Mouse (Mus musculus) heart, adult 11 months (tissue): ENCODE data around the gene D8Ertd738e.

ENCODE experiments used
- DNase-seq: peaks from one replicate; pipeline ENCODE4 v3.0.0; 2022

Gene D8Ertd738e

GRCm38 (mm10) chr8:84202466-84202865 is 47.1 kb downstream of the D8Ertd738e start:
- peak; percentile 98 for DNase-seq

GRCm38 (mm10) chr8:84201545-84202245 is 47.8 kb downstream of the D8Ertd738e start:
- DNase-seq: peak; percentile 100

GRCm38 (mm10) chr8:84200652-84201544 is 48.6 kb downstream of the D8Ertd738e start:
- peak; percentile 100 for DNase-seq

GRCm38 (mm10) chr8:84200126-84200555 is 49.4 kb downstream of the D8Ertd738e start:
- no peak for DNase-seq

- DNase-seq: peak; percentile 92
Observed at GRCm38 (mm10) chr8:84199348-84200125, 50.0 kb downstream of the D8Ertd738e start.

- DNase-seq: peak; percentile 94
Observed at GRCm38 (mm10) chr8:84198871-84199270, 50.6 kb downstream of the D8Ertd738e start.

- peak; percentile 100 for DNase-seq
Observed at GRCm38 (mm10) chr8:84197922-84198774, 51.4 kb downstream of the D8Ertd738e start.

GRCm38 (mm10) chr8:84197141-84197921 is 52.2 kb downstream of the D8Ertd738e start:
- DNase-seq: peak; percentile 100
